Mouse (Mus musculus): ENCODE results near the gene Slirp. TPM values are rescaled to one million over a fixed set of nuclear protein-coding genes. Genes with fewer than 3 reads are reported as not detected.

The Slirp gene
- polyA plus RNA-seq, 1 experiment: not detected

DNA sequence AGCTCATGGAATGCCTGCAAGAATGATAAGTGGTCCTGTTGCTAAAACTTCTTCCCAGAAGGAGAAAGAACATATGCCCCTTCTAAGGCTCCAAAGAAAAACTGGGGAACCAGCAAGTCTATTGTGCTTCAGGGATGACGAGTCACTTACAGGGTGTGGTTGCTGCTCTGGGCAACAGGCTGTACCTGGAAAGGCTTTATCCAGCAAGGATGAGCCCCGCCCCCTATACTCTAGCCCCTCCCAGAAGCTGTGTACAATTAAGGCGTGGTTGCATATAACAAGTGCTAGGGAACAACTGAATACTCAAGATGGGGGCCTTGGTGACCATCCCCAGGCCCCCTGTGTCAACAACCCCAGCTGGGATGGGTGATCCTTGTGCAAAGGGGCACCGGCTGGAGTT, 34.6 kb upstream of the Slirp start:
- H3K4me1 ChIP-seq (ENCODE audit: control insufficient read depth): peaks cover 9% of the 10 kb centered on the region
- H3K27me3 ChIP-seq (ENCODE audit: control insufficient read depth): peaks cover 13% of the 10 kb centered on the region
- TF ChIP-seq GATA1 (IDR thresholded peaks at IDR 0.05; ENCODE audit: low read length) (no peak), TAL1 (IDR thresholded peaks at IDR 0.05; ENCODE audit: low read length) (no peak)
- H3K4me3 ChIP-seq (replicated peaks): no peak overlapping the region
- no peaks in the 10 kb centered on the region for H3K36me3 ChIP-seq (ENCODE audit: control insufficient read depth)
- no peaks in the 10 kb centered on the region for H3K9me3 ChIP-seq (ENCODE audit: control insufficient read depth, low read length)

DNA sequence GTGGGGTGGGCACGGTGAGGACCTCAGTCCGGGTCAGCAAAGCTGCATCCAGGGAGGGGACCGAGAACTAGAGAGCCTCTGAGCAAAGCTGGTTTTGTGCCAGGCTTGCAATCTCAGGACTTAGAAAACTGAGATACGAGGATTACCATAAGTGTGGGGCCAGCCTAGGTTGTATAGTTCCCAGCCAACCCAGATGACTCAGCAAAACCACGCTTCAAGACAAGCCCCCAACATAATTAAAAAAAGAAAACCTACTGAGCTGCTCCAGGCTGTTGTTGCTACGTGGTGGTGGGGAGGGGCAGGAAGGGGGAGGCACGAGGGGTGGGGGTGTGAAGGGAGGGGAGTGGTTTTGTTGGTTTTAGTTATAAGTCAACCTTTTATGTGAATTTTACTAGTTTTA, 32.7 kb upstream of the Slirp start:
- no peaks in the 10 kb centered on the region for H3K9me3 ChIP-seq (ENCODE audit: control insufficient read depth, low read length)
- peaks cover 16% of the 10 kb centered on the region for H3K27me3 ChIP-seq (ENCODE audit: control insufficient read depth)
- H3K36me3 ChIP-seq (ENCODE audit: control insufficient read depth): no peaks in the 10 kb centered on the region
- H3K4me3 ChIP-seq (replicated peaks): no peak overlapping the region
- TF ChIP-seq GATA1 (IDR thresholded peaks at IDR 0.05; ENCODE audit: low read length) (no peak), TAL1 (IDR thresholded peaks at IDR 0.05; ENCODE audit: low read length) (no peak)
- peaks cover 9% of the 10 kb centered on the region for H3K4me1 ChIP-seq (ENCODE audit: control insufficient read depth)

DNA sequence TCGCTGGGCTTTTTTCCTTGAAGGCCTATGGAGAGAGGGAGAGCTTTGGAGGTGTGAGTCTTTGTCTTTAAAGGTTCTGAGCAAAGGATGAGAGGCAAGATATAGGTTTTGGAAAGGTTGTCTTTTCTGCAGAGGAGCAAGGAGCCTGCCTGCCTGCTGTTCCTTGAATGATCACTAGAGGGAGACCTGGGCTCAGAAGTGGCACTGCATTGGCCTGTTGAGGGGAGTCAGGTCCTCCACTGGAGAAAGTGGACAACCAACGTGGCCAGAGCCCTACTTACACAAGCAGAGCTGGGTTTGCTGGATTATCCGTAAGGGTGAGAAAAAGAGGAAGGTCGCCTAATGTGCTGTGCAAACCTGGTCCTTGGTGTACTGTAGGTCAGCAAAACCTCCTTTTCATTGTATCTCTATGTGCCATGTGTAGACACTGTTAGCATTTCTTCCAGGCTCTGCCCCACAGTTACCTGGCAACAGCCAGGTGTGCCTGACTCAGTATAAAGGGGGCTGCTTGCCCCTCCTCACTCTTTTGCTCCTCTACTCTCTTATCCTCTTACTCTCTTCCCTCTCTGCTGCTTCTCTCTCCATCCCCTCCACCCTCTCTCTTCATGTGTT, 30.4 kb upstream of the Slirp start:
- H3K27me3 ChIP-seq (ENCODE audit: control insufficient read depth): peaks cover 7% of the 10 kb centered on the region
- H3K4me3 ChIP-seq (replicated peaks): no peak overlapping the region
- H3K36me3 ChIP-seq (ENCODE audit: control insufficient read depth): no peaks in the 10 kb centered on the region
- no peaks in the 10 kb centered on the region for H3K9me3 ChIP-seq (ENCODE audit: control insufficient read depth, low read length)
- TF ChIP-seq GATA1 (IDR thresholded peaks at IDR 0.05; ENCODE audit: low read length) (no peak), TAL1 (IDR thresholded peaks at IDR 0.05; ENCODE audit: low read length) (no peak)
- peaks cover 5% of the 10 kb centered on the region for H3K4me1 ChIP-seq (ENCODE audit: control insufficient read depth)

DNA sequence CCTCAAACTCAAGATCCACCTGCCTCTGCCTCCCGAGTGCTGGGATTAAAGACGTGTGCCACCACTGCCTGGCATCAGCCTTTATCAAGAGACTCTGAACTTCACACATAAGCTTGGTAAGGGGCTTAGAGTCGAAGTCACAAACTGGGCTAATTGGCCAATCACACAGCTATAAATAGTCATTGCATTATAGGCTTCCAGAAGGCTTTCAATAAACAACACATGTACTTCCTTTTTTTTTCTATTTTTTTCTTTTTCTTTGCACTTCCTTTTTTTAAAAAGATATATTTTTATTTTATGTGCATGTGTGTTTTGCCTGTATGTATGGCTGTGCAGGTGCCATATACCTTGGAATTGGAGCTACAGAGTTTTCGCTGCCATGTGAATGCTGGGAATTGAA, 28.3 kb upstream of the Slirp start:
- TF ChIP-seq TAL1 (IDR thresholded peaks at IDR 0.05; ENCODE audit: low read length): no peak
- TF ChIP-seq GATA1 (IDR thresholded peaks at IDR 0.05; ENCODE audit: low read length): no peak

DNA sequence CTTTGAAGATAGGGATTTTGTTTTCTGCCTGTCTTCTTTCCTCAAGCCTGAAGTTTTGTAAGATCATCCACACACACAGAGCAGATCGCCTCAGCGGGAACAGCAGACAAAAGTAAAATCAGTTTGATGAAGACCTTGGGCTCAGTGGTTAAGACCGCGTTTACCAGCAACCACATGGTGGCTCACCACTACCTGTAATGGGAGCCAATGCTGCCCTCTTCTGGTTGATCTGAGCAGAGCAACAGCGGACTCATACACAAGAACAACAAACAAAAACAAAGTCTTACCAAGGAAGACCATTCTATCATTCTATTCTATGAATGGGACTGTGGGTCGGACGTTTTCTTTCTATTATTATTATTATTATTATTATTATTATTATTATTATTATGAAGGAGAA, 27.0 kb upstream of the Slirp start:
- no peak overlapping the region for H3K4me3 ChIP-seq (replicated peaks)
- H3K36me3 ChIP-seq (ENCODE audit: control insufficient read depth): no peaks in the 10 kb centered on the region
- TF ChIP-seq GATA1 (IDR thresholded peaks at IDR 0.05; ENCODE audit: low read length) (no peak), TAL1 (IDR thresholded peaks at IDR 0.05; ENCODE audit: low read length) (no peak)
- H3K4me1 ChIP-seq (ENCODE audit: control insufficient read depth): peaks cover 9% of the 10 kb centered on the region
- H3K27me3 ChIP-seq (ENCODE audit: control insufficient read depth): peaks cover 2% of the 10 kb centered on the region
- H3K9me3 ChIP-seq (ENCODE audit: control insufficient read depth, low read length): no peaks in the 10 kb centered on the region

More for the DNA sequence above, 28.3 kb upstream of the Slirp start:
- Histone ChIP-seq H3K4me3 (replicated peaks) (no peak overlapping the region), H3K9me3 (ENCODE audit: control insufficient read depth, low read length) (no peaks in the 10 kb centered on the region), H3K27me3 (ENCODE audit: control insufficient read depth) (peaks cover 2% of the 10 kb centered on the region), H3K4me1 (ENCODE audit: control insufficient read depth) (peaks cover 12% of the 10 kb centered on the region), H3K36me3 (ENCODE audit: control insufficient read depth) (no peaks in the 10 kb centered on the region)

DNA sequence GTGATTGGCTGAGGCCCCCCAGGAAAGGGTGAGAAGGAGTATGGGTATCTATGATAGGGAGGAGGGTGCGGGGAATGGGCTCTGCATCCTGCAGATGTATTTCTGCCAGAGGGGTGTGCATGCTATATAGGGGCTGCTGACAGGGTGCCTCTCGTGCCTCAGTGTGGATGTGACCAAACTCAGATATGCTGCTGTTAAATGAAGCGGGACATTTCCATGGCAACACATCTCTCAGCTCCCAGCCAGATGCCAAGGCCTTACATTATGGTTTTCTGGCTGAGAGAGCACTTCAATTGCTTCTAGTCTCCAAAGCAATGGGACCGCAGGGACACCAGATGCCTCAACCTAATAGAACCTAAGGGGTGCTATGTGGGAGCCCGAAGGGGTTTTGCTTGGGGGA, 24.8 kb upstream of the Slirp start:
- Histone ChIP-seq H3K27me3 (ENCODE audit: control insufficient read depth) (peaks cover 2% of the 10 kb centered on the region; the same call in 1 of the 2 replicates), H3K9me3 (ENCODE audit: control insufficient read depth, low read length) (no peaks in the 10 kb centered on the region), H3K36me3 (ENCODE audit: control insufficient read depth) (peaks cover 12% of the 10 kb centered on the region), H3K4me1 (ENCODE audit: control insufficient read depth) (peaks cover 10% of the 10 kb centered on the region), H3K4me3 (replicated peaks) (no peak overlapping the region)
- no peak for TF ChIP-seq TAL1 (IDR thresholded peaks at IDR 0.05; ENCODE audit: low read length)
- no peak for TF ChIP-seq GATA1 (IDR thresholded peaks at IDR 0.05; ENCODE audit: low read length)

DNA sequence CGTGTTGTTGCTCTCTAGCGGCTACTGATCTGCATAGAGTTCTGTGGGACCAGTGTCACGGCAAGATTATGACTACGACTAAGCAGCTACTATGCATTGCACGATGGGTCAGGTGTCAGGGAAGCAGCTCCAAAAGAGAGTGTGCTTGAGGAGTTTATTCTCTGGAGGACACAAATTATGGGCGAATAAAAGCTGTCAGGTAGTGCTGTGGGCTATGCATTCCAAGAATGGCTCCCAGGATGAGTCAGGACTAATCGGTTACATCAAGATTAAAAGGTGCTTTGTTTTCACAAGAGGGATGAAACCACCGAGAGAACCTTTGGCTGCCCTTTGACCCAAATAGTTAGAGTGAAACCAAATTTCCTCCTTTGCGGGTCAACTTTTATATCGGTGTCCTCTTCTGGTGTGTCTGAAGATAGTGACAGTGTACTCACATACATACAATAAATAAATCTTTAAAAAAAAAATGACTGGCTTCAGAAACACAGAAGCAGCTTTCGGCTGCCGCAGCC, 23.7 kb upstream of the Slirp start:
- H3K4me1 ChIP-seq (ENCODE audit: control insufficient read depth): peaks cover 10% of the 10 kb centered on the region
- H3K9me3 ChIP-seq (ENCODE audit: control insufficient read depth, low read length): no peaks in the 10 kb centered on the region
- no peak overlapping the region for H3K4me3 ChIP-seq (replicated peaks)
- peaks cover 20% of the 10 kb centered on the region for H3K36me3 ChIP-seq (ENCODE audit: control insufficient read depth)
- no peaks in the 10 kb centered on the region for H3K27me3 ChIP-seq (ENCODE audit: control insufficient read depth)
- TF ChIP-seq GATA1 (IDR thresholded peaks at IDR 0.05; ENCODE audit: low read length) (no peak), TAL1 (IDR thresholded peaks at IDR 0.05; ENCODE audit: low read length) (no peak)

DNA sequence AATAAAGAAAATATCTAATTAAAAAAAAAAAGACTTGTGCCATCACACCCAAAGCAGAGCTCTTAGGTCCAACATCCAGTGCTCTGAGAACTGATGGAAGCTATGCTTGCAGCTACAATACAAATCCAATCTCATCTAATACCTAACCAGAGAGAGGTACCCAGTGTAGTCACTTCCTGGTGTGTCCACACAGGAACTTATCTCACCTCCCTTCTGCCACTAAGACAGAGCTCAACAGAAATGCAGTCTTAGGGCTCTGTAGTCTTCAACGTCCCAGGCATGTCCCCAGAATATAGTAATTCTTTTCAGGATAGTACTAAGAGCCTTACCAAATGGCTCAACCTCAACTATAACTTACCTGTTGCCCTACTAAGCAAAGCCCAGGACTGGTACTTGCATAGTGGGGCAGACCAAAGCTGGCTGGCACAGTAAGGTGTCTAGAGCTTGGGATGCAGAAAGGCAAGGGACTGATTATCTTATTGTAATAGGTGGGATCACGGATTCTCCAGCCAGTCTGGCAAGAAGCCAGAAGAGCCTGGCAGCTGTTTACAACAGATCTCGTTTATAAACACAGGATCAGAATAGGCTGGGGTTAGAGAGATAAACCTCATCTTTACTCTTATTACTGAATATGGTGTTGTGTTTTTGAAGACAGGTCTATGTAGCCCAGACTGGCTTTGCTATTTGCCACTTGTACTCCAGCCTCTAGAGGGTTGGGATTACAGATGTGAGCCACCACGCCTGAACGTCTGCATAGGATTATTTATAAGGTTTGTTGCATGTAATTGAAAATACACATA, 21.8 kb upstream of the Slirp start:
- Histone ChIP-seq H3K9me3 (ENCODE audit: control insufficient read depth, low read length) (no peaks in the 10 kb centered on the region), H3K27me3 (ENCODE audit: control insufficient read depth) (no peaks in the 10 kb centered on the region), H3K4me1 (ENCODE audit: control insufficient read depth) (peaks cover 10% of the 10 kb centered on the region), H3K4me3 (replicated peaks) (no peak overlapping the region), H3K36me3 (ENCODE audit: control insufficient read depth) (peaks cover 34% of the 10 kb centered on the region)
- no peak for TF ChIP-seq TAL1 (IDR thresholded peaks at IDR 0.05; ENCODE audit: low read length)
- TF ChIP-seq GATA1 (IDR thresholded peaks at IDR 0.05; ENCODE audit: low read length): no peak

DNA sequence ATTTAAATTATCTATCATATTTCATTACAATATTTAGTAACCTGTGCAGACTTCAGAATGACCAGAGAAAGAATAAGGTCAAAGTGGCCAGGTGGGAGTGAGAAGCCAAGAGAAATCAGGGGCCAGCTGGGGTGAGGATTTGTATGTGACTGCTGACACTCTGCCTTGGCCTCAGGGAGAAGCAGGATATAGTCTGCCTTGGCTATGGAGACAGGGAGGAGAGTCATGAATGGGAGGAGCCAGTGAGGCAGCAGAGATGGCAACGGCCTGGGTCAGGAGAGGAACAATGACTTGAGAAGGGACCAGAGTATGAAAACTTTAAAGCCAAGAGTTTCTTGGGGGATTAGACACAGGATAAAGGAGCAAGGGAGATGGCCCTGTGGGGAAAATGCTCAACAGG, 20.0 kb upstream of the Slirp start:
- no peak for TF ChIP-seq GATA1 (IDR thresholded peaks at IDR 0.05; ENCODE audit: low read length)
- no peak for TF ChIP-seq TAL1 (IDR thresholded peaks at IDR 0.05; ENCODE audit: low read length)
- peaks cover 52% of the 10 kb centered on the region for H3K36me3 ChIP-seq (ENCODE audit: control insufficient read depth)

More for the DNA sequence above, 20.0 kb upstream of the Slirp start:
- Histone ChIP-seq H3K27me3 (ENCODE audit: control insufficient read depth) (no peaks in the 10 kb centered on the region), H3K9me3 (ENCODE audit: control insufficient read depth, low read length) (no peaks in the 10 kb centered on the region), H3K4me3 (replicated peaks) (no peak overlapping the region), H3K4me1 (ENCODE audit: control insufficient read depth) (peaks cover 10% of the 10 kb centered on the region)
